Mouse (Mus musculus): ENCODE results near the gene Vwa8. TPM values are rescaled to one million over a fixed set of nuclear protein-coding genes. Genes with fewer than 3 reads are reported as not detected.

The Vwa8 gene
- total and polyA plus RNA-seq, 3 experiments, result 4.5 to 35.4 (median 18.5) TPM

GRCm38 (mm10) chr14:79142342-79142741 lies 293.5 kb downstream of the Vwa8 start:
- TF ChIP-seq TAL1 (conservative IDR thresholded peaks at IDR 0.05; ENCODE audit: low read depth, low read length) (no peak), CTCF (IDR thresholded peaks at IDR 0.05; ENCODE audit: low read depth, low read length) (no peak), POLR2AphosphoS5 (IDR thresholded peaks at IDR 0.05; ENCODE audit: insufficient replicate concordance, low read depth, low read length) (no peak), GATA1 (IDR thresholded peaks at IDR 0.05; ENCODE audit: borderline replicate concordance, low read length) (no peak), GATA2 (IDR thresholded peaks at IDR 0.05; ENCODE audit: borderline replicate concordance, low read depth, low read length) (no peak)
- ATAC-seq (ENCODE audit: extremely low read depth, insufficient number of reproducible peaks, low FRiP score, poor library complexity, severe bottlenecking) (no peak), DNase-seq (ENCODE audit: low spot score) (no peak)
- H3K4me3 ChIP-seq (ENCODE audit: low read depth, low read length), result no peak overlapping the region
- no peaks in the 10 kb centered on the region for H3K27me3 ChIP-seq (ENCODE audit: insufficient read depth, low read length)
- peaks cover 7% of the 10 kb centered on the region for H3K36me3 ChIP-seq (replicated peaks)
- H3K4me1 ChIP-seq (ENCODE audit: insufficient read depth, low read depth, low read length), result no peaks in the 10 kb centered on the region
- H3K9me3 ChIP-seq (replicated peaks), result no peaks in the 10 kb centered on the region

- no peaks in the 10 kb centered on the region for H3K27me3 ChIP-seq (ENCODE audit: insufficient read depth, low read length)
- peaks cover 7% of the 10 kb centered on the region for H3K36me3 ChIP-seq (replicated peaks)
- no peaks in the 10 kb centered on the region for H3K4me1 ChIP-seq (ENCODE audit: insufficient read depth, low read depth, low read length)
- H3K4me3 ChIP-seq (ENCODE audit: low read depth, low read length), result no peak overlapping the region
- no peaks in the 10 kb centered on the region for H3K9me3 ChIP-seq (replicated peaks)
- no peak for DNase-seq (ENCODE audit: low spot score)
- ATAC-seq (ENCODE audit: extremely low read depth, insufficient number of reproducible peaks, low FRiP score, poor library complexity, severe bottlenecking), result no peak
- TF ChIP-seq TAL1 (conservative IDR thresholded peaks at IDR 0.05; ENCODE audit: low read depth, low read length), result no peak
- no peak for TF ChIP-seq POLR2AphosphoS5 (IDR thresholded peaks at IDR 0.05; ENCODE audit: insufficient replicate concordance, low read depth, low read length)
- TF ChIP-seq GATA2 (IDR thresholded peaks at IDR 0.05; ENCODE audit: borderline replicate concordance, low read depth, low read length), result no peak
- no peak for TF ChIP-seq GATA1 (IDR thresholded peaks at IDR 0.05; ENCODE audit: borderline replicate concordance, low read length)
- TF ChIP-seq CTCF (IDR thresholded peaks at IDR 0.05; ENCODE audit: low read depth, low read length), result no peak
Measured at GRCm38 (mm10) chr14:79143696-79144095, 294.8 kb downstream of the Vwa8 start.

GRCm38 (mm10) chr14:79144278-79145224 lies 295.7 kb downstream of the Vwa8 start:
- Histone ChIP-seq H3K4me1 (ENCODE audit: insufficient read depth, low read depth, low read length) (no peaks in the 10 kb centered on the region), H3K27me3 (ENCODE audit: insufficient read depth, low read length) (no peaks in the 10 kb centered on the region), H3K36me3 (replicated peaks) (peaks cover 6% of the 10 kb centered on the region), H3K4me3 (ENCODE audit: low read depth, low read length) (no peak overlapping the region), H3K9me3 (replicated peaks) (no peaks in the 10 kb centered on the region)
- no peak for TF ChIP-seq TAL1 (conservative IDR thresholded peaks at IDR 0.05; ENCODE audit: low read depth, low read length)
- TF ChIP-seq POLR2AphosphoS5 (IDR thresholded peaks at IDR 0.05; ENCODE audit: insufficient replicate concordance, low read depth, low read length), result no peak
- no peak for TF ChIP-seq CTCF (IDR thresholded peaks at IDR 0.05; ENCODE audit: low read depth, low read length)
- TF ChIP-seq GATA1 (IDR thresholded peaks at IDR 0.05; ENCODE audit: borderline replicate concordance, low read length), result no peak
- no peak for ATAC-seq (ENCODE audit: extremely low read depth, insufficient number of reproducible peaks, low FRiP score, poor library complexity, severe bottlenecking)
- no peak for DNase-seq (ENCODE audit: low spot score)

GRCm38 (mm10) chr14:79151711-79152110 lies 302.9 kb downstream of the Vwa8 start:
- Histone ChIP-seq H3K4me3 (ENCODE audit: low read depth, low read length) (no peak overlapping the region), H3K4me1 (ENCODE audit: insufficient read depth, low read depth, low read length) (no peaks in the 10 kb centered on the region), H3K36me3 (replicated peaks) (no peaks in the 10 kb centered on the region), H3K27me3 (ENCODE audit: insufficient read depth, low read length) (no peaks in the 10 kb centered on the region), H3K9me3 (replicated peaks) (no peaks in the 10 kb centered on the region)
- TF ChIP-seq POLR2AphosphoS5 (IDR thresholded peaks at IDR 0.05; ENCODE audit: insufficient replicate concordance, low read depth, low read length) (no peak), GATA2 (IDR thresholded peaks at IDR 0.05; ENCODE audit: borderline replicate concordance, low read depth, low read length) (no peak), GATA1 (IDR thresholded peaks at IDR 0.05; ENCODE audit: borderline replicate concordance, low read length) (no peak), TAL1 (conservative IDR thresholded peaks at IDR 0.05; ENCODE audit: low read depth, low read length) (no peak), CTCF (IDR thresholded peaks at IDR 0.05; ENCODE audit: low read depth, low read length) (no peak)
- ATAC-seq (ENCODE audit: extremely low read depth, insufficient number of reproducible peaks, low FRiP score, poor library complexity, severe bottlenecking), result no peak
- DNase-seq (ENCODE audit: low spot score), result no peak

- H3K27me3 ChIP-seq (ENCODE audit: insufficient read depth, low read length), result no peaks in the 10 kb centered on the region
- ATAC-seq (ENCODE audit: extremely low read depth, insufficient number of reproducible peaks, low FRiP score, poor library complexity, severe bottlenecking), result no peak
- DNase-seq (ENCODE audit: low spot score), result no peak
- H3K4me3 ChIP-seq (ENCODE audit: low read depth, low read length), result no peak overlapping the region
- H3K4me1 ChIP-seq (ENCODE audit: insufficient read depth, low read depth, low read length), result no peaks in the 10 kb centered on the region
- TF ChIP-seq CTCF (IDR thresholded peaks at IDR 0.05; ENCODE audit: low read depth, low read length) (no peak), TAL1 (conservative IDR thresholded peaks at IDR 0.05; ENCODE audit: low read depth, low read length) (no peak), GATA2 (IDR thresholded peaks at IDR 0.05; ENCODE audit: borderline replicate concordance, low read depth, low read length) (no peak), GATA1 (IDR thresholded peaks at IDR 0.05; ENCODE audit: borderline replicate concordance, low read length) (no peak), POLR2AphosphoS5 (IDR thresholded peaks at IDR 0.05; ENCODE audit: insufficient replicate concordance, low read depth, low read length) (no peak)
- H3K9me3 ChIP-seq (replicated peaks), result no peaks in the 10 kb centered on the region
- peaks cover 15% of the 10 kb centered on the region for H3K36me3 ChIP-seq (replicated peaks)
Measured at GRCm38 (mm10) chr14:79153896-79154295, 305.0 kb downstream of the Vwa8 start.

GRCm38 (mm10) chr14:79154961-79155360 lies 306.1 kb downstream of the Vwa8 start:
- no peaks in the 10 kb centered on the region for H3K9me3 ChIP-seq (replicated peaks)
- no peak for DNase-seq (ENCODE audit: low spot score)
- no peaks in the 10 kb centered on the region for H3K4me1 ChIP-seq (ENCODE audit: insufficient read depth, low read depth, low read length)
- peaks cover 20% of the 10 kb centered on the region for H3K36me3 ChIP-seq (replicated peaks)
- no peak overlapping the region for H3K4me3 ChIP-seq (ENCODE audit: low read depth, low read length)
- ATAC-seq (ENCODE audit: extremely low read depth, insufficient number of reproducible peaks, low FRiP score, poor library complexity, severe bottlenecking), result no peak
- no peaks in the 10 kb centered on the region for H3K27me3 ChIP-seq (ENCODE audit: insufficient read depth, low read length)
- TF ChIP-seq CTCF (IDR thresholded peaks at IDR 0.05; ENCODE audit: low read depth, low read length) (no peak), GATA2 (IDR thresholded peaks at IDR 0.05; ENCODE audit: borderline replicate concordance, low read depth, low read length) (no peak), POLR2AphosphoS5 (IDR thresholded peaks at IDR 0.05; ENCODE audit: insufficient replicate concordance, low read depth, low read length) (no peak)
